Mouse (Mus musculus) neural tube, embryonic 14.5 days (tissue): ENCODE measurements at regions not wholly inside any gene's neighbourhood (a gene's known extent, or its start where the extent isn't known, plus 50 kb on each side); places are given as distances from the start of the nearest gene placed in this dataset.

Experiments
- ATAC-seq: fragments of 200-750 bp; cut with Nextera tagmentation; 2 replicates; pipeline ENCODE4 v1.8.0; 2017; ENCODE audit warnings: low read depth, mild to moderate bottlenecking, moderate TSS enrichment, moderate library complexity
- H3K27ac ChIP-seq: fragments of 300-500 bp; sonication (generic); 2 replicates; pipeline ENCODE4 v1.5.1; 2014; ENCODE audit warnings: low read depth, mild to moderate bottlenecking, control low read depth, low read length, moderate library complexity, mixed read lengths
- H3K27me3 ChIP-seq: fragments of 300-500 bp; sonication (generic); 2 replicates; pipeline ENCODE4 v1.6.1; 2014; ENCODE audit warnings: low read length; ENCODE audit not compliant: control insufficient read depth, insufficient read depth
- H3K36me3 ChIP-seq: fragments of 300-500 bp; sonication (generic); 2 replicates; pipeline ENCODE4 v1.6.1; 2014; ENCODE audit warnings: low read length, mixed read lengths; ENCODE audit not compliant: control insufficient read depth, insufficient read depth
- H3K4me1 ChIP-seq: fragments of 300-500 bp; sonication (generic); 2 replicates; pipeline ENCODE4 v1.6.1; 2014; ENCODE audit warnings: low read length; ENCODE audit not compliant: control insufficient read depth, insufficient read depth
- H3K4me2 ChIP-seq: fragments of 300-500 bp; sonication (generic); 2 replicates; pipeline ENCODE4 v1.6.1; 2014; ENCODE audit warnings: mild to moderate bottlenecking, low read depth, low read length, control low read depth
- H3K4me3 ChIP-seq: fragments of 300-500 bp; sonication (generic); 2 replicates; pipeline ENCODE4 v1.5.1; 2014; ENCODE audit warnings: low read depth, low read length, control low read depth, mixed read lengths
- H3K9ac ChIP-seq: fragments of 300-500 bp; sonication (generic); replicated peaks from 2 replicates; pipeline ENCODE4 v1.6.1; 2014; ENCODE audit warnings: low read depth, mild to moderate bottlenecking, control low read depth, low read length, mixed read lengths
- H3K9me3 ChIP-seq: fragments of 300-500 bp; sonication (generic); 2 replicates; pipeline ENCODE4 v1.6.1; 2016; ENCODE audit warnings: low read length; ENCODE audit not compliant: control insufficient read depth
- WGBS: fragments of 180-500 bp; shearing (Covaris S2); extraction: QIAGEN DNeasy Blood & Tissue Kit; methylation state at CpG from one replicate; pipeline ENCODE4 v1.1.7; 2014; 5-methylcytosine and 5-hydroxymethylcytosine counted together

DNA sequence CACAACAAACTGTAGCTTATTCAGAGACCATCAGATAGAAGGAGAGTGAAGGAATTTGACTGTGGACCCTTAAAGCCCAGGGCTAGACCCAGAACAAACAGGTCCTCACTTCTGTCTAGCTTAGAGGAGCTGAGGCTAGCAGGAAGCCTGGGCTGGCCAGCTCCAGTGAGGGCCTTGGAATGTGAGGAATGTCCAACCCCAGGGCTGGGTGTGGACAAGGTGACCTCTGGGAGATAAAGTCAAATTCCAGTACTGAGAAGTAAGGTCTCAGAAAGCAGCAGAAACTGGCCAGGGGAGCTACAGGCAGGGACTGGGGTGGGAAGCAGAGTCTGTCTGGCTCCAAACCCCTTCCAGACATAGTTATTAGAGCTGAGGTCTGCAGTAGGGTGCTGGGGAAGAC is 51.0 kb upstream of the Ssbp3 start:
- ATAC-seq, result no peak
- H3K36me3 ChIP-seq, result no peaks in the 10 kb centered on the region
- no peak overlapping the region for H3K27ac ChIP-seq

DNA sequence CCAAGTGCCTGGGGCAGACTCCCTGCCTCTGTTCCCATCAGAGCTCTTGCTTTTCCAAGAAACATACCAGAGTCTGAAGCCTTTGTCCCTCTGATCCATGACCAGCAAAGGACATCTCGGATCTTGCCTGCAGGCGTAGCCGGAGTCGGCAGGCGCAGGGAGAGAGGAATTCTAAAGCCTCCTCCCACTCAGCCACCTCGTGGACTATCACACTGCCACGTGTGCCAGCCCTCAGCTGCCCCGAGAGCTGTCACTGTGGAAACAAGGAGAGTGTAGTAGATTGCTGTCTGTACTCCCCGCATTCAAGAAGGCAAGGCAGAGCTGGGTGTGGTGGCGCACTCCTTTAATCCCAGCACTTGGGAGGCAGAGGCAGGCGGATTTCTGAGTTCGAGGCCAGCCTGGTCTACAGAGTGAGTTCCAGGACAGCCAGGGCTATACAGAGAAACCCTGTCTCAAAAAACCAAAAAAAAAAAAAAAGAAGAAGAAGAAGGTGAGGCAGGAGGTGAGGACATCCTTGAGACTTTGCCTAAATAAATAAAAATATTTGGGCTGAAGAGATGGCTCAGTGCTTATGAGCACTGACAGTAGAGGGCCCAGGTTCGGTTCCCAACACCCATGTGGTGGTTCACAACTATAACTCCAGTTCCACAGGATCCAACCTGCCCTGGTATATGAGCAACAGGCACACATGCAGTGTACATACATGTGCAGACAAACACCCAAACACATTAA is 52.0 kb upstream of the Ssbp3 start:
- Histone ChIP-seq H3K4me1 (peaks cover 22% of the 10 kb centered on the region), H3K9ac (no peak overlapping the region), H3K4me3 (no peak overlapping the region), H3K4me2 (no peak overlapping the region), H3K27ac (no peak overlapping the region), H3K27me3 (no peaks in the 10 kb centered on the region), H3K36me3 (no peaks in the 10 kb centered on the region), H3K9me3 (no peaks in the 10 kb centered on the region)
- ATAC-seq, result no peak
- 62% methylated on average over 13 of the region's 13 CpGs for WGBS

More for the DNA sequence above, 51.0 kb upstream of the Ssbp3 start:
- Histone ChIP-seq H3K9me3 (no peaks in the 10 kb centered on the region), H3K9ac (no peak overlapping the region), H3K4me2 (no peak overlapping the region), H3K4me1 (peaks cover 13% of the 10 kb centered on the region), H3K27me3 (no peaks in the 10 kb centered on the region), H3K4me3 (no peak overlapping the region)

DNA sequence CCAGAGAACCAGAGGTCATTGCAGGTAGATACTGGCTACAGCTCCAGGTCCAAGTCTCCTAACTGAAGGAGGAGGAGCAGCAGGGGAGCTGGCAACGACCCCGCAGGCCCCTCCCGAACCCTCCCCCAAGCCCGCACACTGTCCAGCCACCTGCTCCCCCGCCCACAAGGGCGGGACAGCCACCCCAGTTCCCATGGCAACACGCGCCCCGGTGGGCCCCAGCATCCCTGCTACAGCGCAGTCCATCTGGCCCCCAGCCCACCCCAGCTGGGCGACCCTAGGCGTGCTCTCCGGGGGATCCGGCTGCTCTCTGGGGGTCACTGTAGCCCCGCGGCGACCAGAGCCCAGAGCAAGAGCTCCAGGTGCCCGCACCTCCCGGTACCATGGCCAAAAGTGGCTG is 51.0 kb upstream of the Acot11 start:
- Histone ChIP-seq H3K4me2 (no peak overlapping the region), H3K27me3 (no peaks in the 10 kb centered on the region), H3K27ac (no peak overlapping the region), H3K36me3 (no peaks in the 10 kb centered on the region), H3K4me3 (no peak overlapping the region), H3K9me3 (no peaks in the 10 kb centered on the region), H3K4me1 (peaks cover 22% of the 10 kb centered on the region), H3K9ac (no peak overlapping the region)
- 1% methylated on average over 19 of the region's 19 CpGs for WGBS
- ATAC-seq, result peak; percentile 32; the same call in 1 of the 2 replicates

DNA sequence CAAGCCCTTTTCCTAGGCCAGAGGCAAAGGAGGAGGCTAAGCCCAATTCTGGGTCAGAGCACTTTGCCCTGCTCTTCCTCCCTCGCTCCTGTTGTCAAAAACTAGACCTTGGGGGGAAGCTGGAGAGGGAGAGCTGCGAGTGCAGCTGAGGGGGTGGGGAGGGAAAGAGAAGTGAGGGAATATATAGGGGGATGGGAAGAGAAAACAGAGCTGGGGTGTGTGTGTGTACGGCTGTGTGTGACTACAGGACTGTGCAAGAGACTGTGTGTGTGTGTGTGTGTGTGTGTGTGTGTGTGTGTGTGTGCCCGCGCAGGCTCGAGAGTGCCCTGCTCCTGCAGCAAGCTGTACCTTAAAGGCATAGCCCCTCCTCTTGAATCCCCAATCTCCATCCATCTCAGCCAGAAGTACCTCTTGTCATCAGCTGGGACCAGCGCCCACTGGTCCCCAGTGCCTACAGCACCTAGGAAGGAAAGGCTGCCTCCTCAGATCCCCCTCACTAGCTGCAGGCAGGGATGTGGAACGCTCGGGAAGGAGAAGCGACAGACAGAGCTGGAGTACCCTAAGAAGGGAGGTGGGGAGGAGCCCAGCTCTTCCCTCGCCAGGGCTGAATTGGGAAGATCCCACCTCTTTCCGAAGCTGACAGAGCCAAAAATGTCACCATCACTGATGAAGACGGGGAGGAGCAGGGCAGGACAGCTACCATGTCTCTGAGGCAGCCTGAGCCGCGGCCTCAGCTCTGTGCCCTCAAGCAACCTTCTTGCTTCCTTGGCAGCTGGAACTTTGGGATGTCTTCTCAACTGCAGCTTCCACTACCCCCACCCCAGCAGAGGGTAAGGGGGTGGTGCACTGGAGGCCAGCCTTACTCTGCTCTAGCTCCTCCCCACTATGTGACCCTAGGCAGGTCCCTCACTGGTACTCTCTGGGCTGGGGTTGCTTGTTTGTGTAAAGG is 49.8 kb upstream of the Acot11 start:
- Histone ChIP-seq H3K9ac (peak overlapping the region; percentile 35; the same call in 1 of the 2 replicates), H3K27ac (no peak overlapping the region), H3K4me2 (peak overlapping the region; percentile 35), H3K36me3 (no peaks in the 10 kb centered on the region), H3K27me3 (no peaks in the 10 kb centered on the region), H3K9me3 (no peaks in the 10 kb centered on the region), H3K4me3 (no peak overlapping the region), H3K4me1 (peaks cover 22% of the 10 kb centered on the region)
- 3% methylated on average over 15 of the region's 15 CpGs for WGBS
- ATAC-seq, result peak; percentile 85
